Comparison of ENCODE assay signal across 9 mouse cellular contexts in the genomic region with DNA sequence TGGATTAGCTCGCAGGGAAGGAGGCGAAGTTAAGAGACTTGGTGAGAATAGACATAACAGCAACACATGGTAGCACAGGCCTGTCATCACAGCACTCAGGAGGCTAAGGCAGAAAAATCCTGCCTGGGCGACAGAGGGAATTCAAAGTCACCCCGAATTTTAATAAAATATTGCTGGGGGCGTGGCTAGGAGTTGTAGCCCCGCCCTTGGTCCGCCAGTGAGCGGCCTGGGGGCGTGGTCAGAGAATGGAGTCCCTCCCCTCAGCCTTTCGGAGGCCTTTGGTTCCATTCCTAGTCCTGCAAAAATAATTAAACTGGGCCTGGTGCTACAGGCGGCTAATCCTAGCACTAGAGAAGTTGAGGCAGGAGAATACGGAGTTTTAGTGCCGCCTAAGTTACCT. TPM values are rescaled to one million over a fixed set of nuclear protein-coding genes. Genes with fewer than 3 reads are reported as not detected.
DNase-seq lines count a peak whose midpoint lies in the region; ATAC-seq and TF ChIP-seq lines count a peak whose summit lies in the region.
"Had no signal": no experiment of that assay in that cellular context is flagged by ENCODE, and none has a peak within 500 bp of the region (broad histone marks: within the 10 kb centered on the region; RNA-seq: fewer than 3 reads in every experiment).

No protein-coding gene starts in this region.

- H3K9ac ChIP-seq in lung, embryonic 14.5 days = no peak overlapping the region
- peak overlapping the region; percentile 46 for H3K9ac ChIP-seq in MEL (ENCODE audit: control insufficient read depth, low read depth, low read length, poor library complexity, severe bottlenecking)
- H3K9ac ChIP-seq in embryonic facial prominence, embryonic 12.5 days = 0 out of 2 replicates have a peak overlapping the region, but pooled peaks have one; percentile 15
- peak overlapping the region; percentile 49 for H3K9ac ChIP-seq in liver, embryonic 15.5 days

- no peaks in the 10 kb centered on the region for H3K79me2 ChIP-seq in MEL (ENCODE audit: control insufficient read depth, insufficient read depth, low read length, poor library complexity)

- no peak overlapping the region for H3K4me3 ChIP-seq in lung, embryonic 14.5 days (ENCODE audit: low read depth, low read length)
- H3K4me3 ChIP-seq in MEL (ENCODE audit: control insufficient read depth in 1 of 2, insufficient read depth in 1 of 2, low read depth in 2 of 2, low read length in 2 of 2) = peak overlapping the region; percentile 51 to 78
- H3K4me3 ChIP-seq in embryonic facial prominence, embryonic 12.5 days = no peak overlapping the region
- peak overlapping the region; percentile 58 for H3K4me3 ChIP-seq in liver, embryonic 15.5 days (replicated peaks)

- H3K4me1 ChIP-seq in lung, embryonic 14.5 days (ENCODE audit: insufficient read depth) = peaks cover 4% of the 10 kb centered on the region; the same call in 1 of the 2 replicates
- peaks cover 10 to 44% of the 10 kb centered on the region in 2 experiments; a peak in 3 of 4 replicates for H3K4me1 ChIP-seq in MEL (ENCODE audit: control insufficient read depth in 1 of 2, insufficient read depth in 2 of 2, low read length in 2 of 2)
- peaks cover 10% of the 10 kb centered on the region for H3K4me1 ChIP-seq in embryonic facial prominence, embryonic 12.5 days
- H3K4me1 ChIP-seq in liver, embryonic 15.5 days (replicated peaks) = peaks cover 77% of the 10 kb centered on the region

- TF ChIP-seq CTCF in lung, embryonic 14.5 days (IDR thresholded peaks at IDR 0.05; ENCODE audit: low read depth) = no peak
- TF ChIP-seq CTCF in MEL (IDR thresholded peaks at IDR 0.05 in 2 of 3, conservative IDR thresholded peaks at IDR 0.05 in 1 of 3; ENCODE audit: control insufficient read depth in 1 of 3, insufficient read depth in 1 of 3, low read depth in 2 of 3, low read length in 3 of 3, poor library complexity in 1 of 3, severe bottlenecking in 1 of 3) = no peak

- TF ChIP-seq EP300 in MEL (IDR thresholded peaks at IDR 0.05; ENCODE audit: low read depth in 1 of 2, low read length in 2 of 2) = no peak

- H3K4me2 ChIP-seq in lung, embryonic 14.5 days = peak overlapping the region; percentile 43
- H3K4me2 ChIP-seq in embryonic facial prominence, embryonic 12.5 days (replicated peaks) = peak overlapping the region; percentile 18; the same call in 1 of the 2 replicates
- peak overlapping the region; percentile 91 for H3K4me2 ChIP-seq in liver, embryonic 15.5 days

- no peak overlapping the region for H3K27ac ChIP-seq in lung, embryonic 14.5 days (ENCODE audit: low read depth)
- no peak overlapping the region for H3K27ac ChIP-seq in MEL (ENCODE audit: control insufficient read depth, low read depth, low read length)
- no peak overlapping the region for H3K27ac ChIP-seq in embryonic facial prominence, embryonic 12.5 days
- peak overlapping the region; percentile 90 for H3K27ac ChIP-seq in liver, embryonic 15.5 days (replicated peaks)

- no peak for TF ChIP-seq POLR2A in MEL (IDR thresholded peaks at IDR 0.05; ENCODE audit: control insufficient read depth in 1 of 2, insufficient read depth in 1 of 2, low read depth in 1 of 2, low read length in 2 of 2, poor library complexity in 1 of 2)

- no peak for TF ChIP-seq RAD21 in MEL (IDR thresholded peaks at IDR 0.05; ENCODE audit: low read depth, low read length)

- no peak for ATAC-seq in lung, embryonic 14.5 days (ENCODE audit: insufficient read depth)
- ATAC-seq in embryonic facial prominence, embryonic 12.5 days (ENCODE audit: insufficient number of reproducible peaks, insufficient read depth, low FRiP score, low TSS enrichment) = no peak
- ATAC-seq in liver, embryonic 15.5 days (ENCODE audit: insufficient read depth) = no peak
- ATAC-seq: inflammation-experienced regulatory T-cells, adult 6 months had no signal

- peaks cover 15% of the 10 kb centered on the region; the same call in 1 of the 2 replicates for H3K27me3 ChIP-seq in lung, embryonic 14.5 days (ENCODE audit: insufficient read depth, low read length)
- H3K27me3 ChIP-seq in MEL (ENCODE audit: control insufficient read depth in 1 of 2, insufficient read depth in 2 of 2, low read length in 2 of 2) = no peaks in the 10 kb centered on the region
- H3K27me3 ChIP-seq in embryonic facial prominence, embryonic 12.5 days = peaks cover 48% of the 10 kb centered on the region
- H3K27me3 ChIP-seq in liver, embryonic 15.5 days = peaks cover 24% of the 10 kb centered on the region

- H3K9me3 ChIP-seq in lung, embryonic 14.5 days (ENCODE audit: low read depth, low read length) = no peaks in the 10 kb centered on the region
- no peaks in the 10 kb centered on the region for H3K9me3 ChIP-seq in MEL (replicated peaks; ENCODE audit: insufficient read depth, low read length)
- H3K9me3 ChIP-seq in embryonic facial prominence, embryonic 12.5 days = no peaks in the 10 kb centered on the region
- no peaks in the 10 kb centered on the region for H3K9me3 ChIP-seq in liver, embryonic 15.5 days (replicated peaks)

- no peaks in the 10 kb centered on the region for H3K36me3 ChIP-seq in lung, embryonic 14.5 days (ENCODE audit: insufficient read depth)
- H3K36me3 ChIP-seq in MEL (ENCODE audit: control insufficient read depth in 1 of 2, insufficient read depth in 2 of 2, low read length in 2 of 2) = peaks cover 0 to 13% of the 10 kb centered on the region in 2 experiments; a peak in 2 of 4 replicates
- peaks cover 1% of the 10 kb centered on the region; the same call in 1 of the 2 replicates for H3K36me3 ChIP-seq in embryonic facial prominence, embryonic 12.5 days
- no peaks in the 10 kb centered on the region for H3K36me3 ChIP-seq in liver, embryonic 15.5 days (replicated peaks)

- peak; percentile 35 for DNase-seq in lung, embryonic 14.5 days
- DNase-seq in lung, postnatal 10 days = no peak
- peak; percentile 78 for DNase-seq in MEL (ENCODE audit: low read depth, low spot score)
- DNase-seq in cerebellum, adult 18-20 months = no peak
- DNase-seq in cerebellum, adult 11 months = no peak
- DNase-seq: adrenal gland, postnatal 14 days had no signal

- 14% methylated on average over 13 of the region's 13 CpGs for WGBS in lung, embryonic 14.5 days
- WGBS in embryonic facial prominence, embryonic 12.5 days = 12% methylated on average over 13 of the region's 13 CpGs
- 11% methylated on average over 13 of the region's 13 CpGs for WGBS in liver, embryonic 15.5 days (ENCODE audit: insufficient replicate concordance)

TF ChIP-seq in MEL, 35 proteins besides CTCF, POLR2A, EP300 and RAD21:
- no peak for TF ChIP-seq UBTF (IDR thresholded peaks at IDR 0.05; ENCODE audit: borderline replicate concordance, insufficient read depth, low read depth, low read length)
- TF ChIP-seq MXI1 (IDR thresholded peaks at IDR 0.05; ENCODE audit: low read depth, low read length) = peak; percentile 43; the same call in 1 of the 2 replicates
- 0 out of 2 replicates have a peak, but pooled peaks have one; percentile 16 for TF ChIP-seq HCFC1 (IDR thresholded peaks at IDR 0.05; ENCODE audit: low read depth, low read length)

RNA-seq across cellular contexts. Expression of a gene that starts 3.2 kb away (rescaled TPM):
- 0.09 and 0.14 TPM in 2 replicates for polyA plus RNA-seq in lung, embryonic 14.5 days (2014; fragmentation: Nextera tagmentation; extraction: Ambion mirVana)
- 0.03 TPM in 1 of 2 replicates, not detected in the other for total RNA-seq in MEL (2012; rRNA removed)
- polyA plus RNA-seq in MEL (2012; ENCODE audit: insufficient read depth in 1 of 2, insufficient read length in 2 of 2, low read depth in 1 of 2, low replicate concordance in 2 of 2, missing spikeins in 1 of 2) = under 1 TPM in 1 of 2 experiments, not detected in 1; 0.13 TPM
- polyA plus RNA-seq in embryonic facial prominence, embryonic 12.5 days (2016; fragmentation: Nextera tagmentation; extraction: Ambion mirVana) = 0.19 and 0.23 TPM in 2 replicates
- 0.02 TPM in 1 of 2 replicates, not detected in the other for polyA plus RNA-seq in liver, embryonic 15.5 days (2015; fragmentation: Nextera tagmentation; extraction: Ambion mirVana)
- polyA plus RNA-seq: inflammation-experienced regulatory T-cells, adult 6 months had no signal

RNA-seq across cellular contexts. Expression of a gene that starts 25.6 kb away (rescaled TPM):
- 27.8 and 34.5 TPM in 2 replicates for polyA plus RNA-seq in lung, embryonic 14.5 days (2014; fragmentation: Nextera tagmentation; extraction: Ambion mirVana)
- 14.3 and 14.7 TPM in 2 replicates for total RNA-seq in MEL (2012; rRNA removed)
- polyA plus RNA-seq in MEL (2012; ENCODE audit: insufficient read depth in 1 of 2, insufficient read length in 2 of 2, low read depth in 1 of 2, low replicate concordance in 2 of 2, missing spikeins in 1 of 2) = 10 to 100 TPM in 1 of 2 experiments, not detected in 1; 54.6 TPM
- polyA plus RNA-seq in embryonic facial prominence, embryonic 12.5 days (2016; fragmentation: Nextera tagmentation; extraction: Ambion mirVana) = 32.9 and 33.1 TPM in 2 replicates
- polyA plus RNA-seq in liver, embryonic 15.5 days (2015; fragmentation: Nextera tagmentation; extraction: Ambion mirVana) = 12.8 and 15.6 TPM in 2 replicates

RNA-seq across cellular contexts. Expression of a gene that starts 41.1 kb away (rescaled TPM):
- not detected in 2 replicates for polyA plus RNA-seq in lung, embryonic 14.5 days (2014; fragmentation: Nextera tagmentation; extraction: Ambion mirVana)
- total RNA-seq in MEL (2012; rRNA removed) = not detected in 2 replicates
- polyA plus RNA-seq in MEL (2012; ENCODE audit: insufficient read depth in 1 of 2, insufficient read length in 2 of 2, low read depth in 1 of 2, low replicate concordance in 2 of 2, missing spikeins in 1 of 2) = not detected
- 0.10 and 0.13 TPM in 2 replicates for polyA plus RNA-seq in embryonic facial prominence, embryonic 12.5 days (2016; fragmentation: Nextera tagmentation; extraction: Ambion mirVana)
- not detected in 2 replicates for polyA plus RNA-seq in liver, embryonic 15.5 days (2015; fragmentation: Nextera tagmentation; extraction: Ambion mirVana)
- total RNA-seq: adrenal gland, postnatal 14 days had no signal
- polyA plus RNA-seq: inflammation-experienced regulatory T-cells, adult 6 months had no signal

RNA-seq across cellular contexts. Expression of a gene that starts 41.4 kb away (rescaled TPM):
- polyA plus RNA-seq in lung, embryonic 14.5 days (2014; fragmentation: Nextera tagmentation; extraction: Ambion mirVana) = 9.5 and 11.8 TPM in 2 replicates
- total RNA-seq in MEL (2012; rRNA removed) = 30.0 and 37.1 TPM in 2 replicates
- polyA plus RNA-seq in MEL (2012; ENCODE audit: insufficient read depth in 1 of 2, insufficient read length in 2 of 2, low read depth in 1 of 2, low replicate concordance in 2 of 2, missing spikeins in 1 of 2) = 10 to 100 TPM in 1 of 2 experiments, not detected in 1; 51.1 TPM
- 12.4 and 12.5 TPM in 2 replicates for polyA plus RNA-seq in embryonic facial prominence, embryonic 12.5 days (2016; fragmentation: Nextera tagmentation; extraction: Ambion mirVana)
- polyA plus RNA-seq in liver, embryonic 15.5 days (2015; fragmentation: Nextera tagmentation; extraction: Ambion mirVana) = 11.7 and 12.1 TPM in 2 replicates

RNA-seq across cellular contexts. Expression of a gene that starts 54.4 kb away (rescaled TPM):
- polyA plus RNA-seq in lung, embryonic 14.5 days (2014; fragmentation: Nextera tagmentation; extraction: Ambion mirVana) = 151 and 153 TPM in 2 replicates
- total RNA-seq in MEL (2012; rRNA removed) = 89.6 and 98.5 TPM in 2 replicates
- polyA plus RNA-seq in MEL (2012; ENCODE audit: insufficient read depth in 1 of 2, insufficient read length in 2 of 2, low read depth in 1 of 2, low replicate concordance in 2 of 2, missing spikeins in 1 of 2) = 100 to 1,000 TPM in 1 of 2 experiments, 10 to 100 TPM in 1; 96.2 to 136 TPM
- 123 and 125 TPM in 2 replicates for polyA plus RNA-seq in embryonic facial prominence, embryonic 12.5 days (2016; fragmentation: Nextera tagmentation; extraction: Ambion mirVana)
- 50.8 and 62.8 TPM in 2 replicates for polyA plus RNA-seq in liver, embryonic 15.5 days (2015; fragmentation: Nextera tagmentation; extraction: Ambion mirVana)

Comparison
In these comparisons a context has a peak if more than half of its experiments do, and no peak if none do; other contexts are left out.
1. DNase-seq: peak in lung, embryonic 14.5 days (single experiment) and MEL (single experiment); none in lung, postnatal 10 days (single experiment), cerebellum, adult 18-20 months (0 of 2) and cerebellum, adult 11 months (single experiment).
2. H3K4me2 ChIP-seq: peak in every context shown above with its lines; median percentile 91 in liver, embryonic 15.5 days; 43 in lung, embryonic 14.5 days; 18 in embryonic facial prominence, embryonic 12.5 days.
3. H3K4me3 ChIP-seq: peak in MEL (2 of 2) and liver, embryonic 15.5 days (single experiment); none in lung, embryonic 14.5 days (single experiment) and embryonic facial prominence, embryonic 12.5 days (single experiment).